Mouse (Mus musculus) forebrain, embryonic 10.5 days (tissue): ENCODE data around the gene E330021D16Rik. TPM values are rescaled to one million over a fixed set of nuclear protein-coding genes. Genes with fewer than 3 reads are reported as not detected.

ENCODE experiments used
- DNase-seq: peaks from one replicate; pipeline ENCODE4 v3.0.0-alpha.2; 2017; ENCODE audit warnings: low spot score; ENCODE audit errors: extremely low spot score
- H3K27ac ChIP-seq: fragments of 300-500 bp; sonication (generic); 2 replicates; pipeline ENCODE4 v1.5.1; 2016; ENCODE audit warnings: mild to moderate bottlenecking
- H3K27me3 ChIP-seq: fragments of 300-500 bp; sonication (generic); 2 replicates; pipeline ENCODE4 v1.6.1; 2016; ENCODE audit warnings: mild to moderate bottlenecking; ENCODE audit not compliant: poor library complexity, severe bottlenecking
- H3K36me3 ChIP-seq: fragments of 300-500 bp; sonication (generic); replicated peaks from 2 replicates; pipeline ENCODE4 v1.6.1; 2016; ENCODE audit warnings: mild to moderate bottlenecking, moderate library complexity
- H3K4me1 ChIP-seq: fragments of 300-500 bp; sonication (generic); 2 replicates; pipeline ENCODE4 v1.6.1; 2016
- H3K4me3 ChIP-seq: fragments of 300-500 bp; sonication (generic); 2 replicates; pipeline ENCODE4 v1.5.1; 2016; ENCODE audit warnings: mild to moderate bottlenecking, moderate library complexity
- H3K9me3 ChIP-seq: fragments of 300-500 bp; sonication (generic); 2 replicates; pipeline ENCODE4 v1.6.1; 2016; ENCODE audit warnings: mild to moderate bottlenecking, moderate library complexity
- WGBS: fragments of 180-500 bp; shearing (Covaris S2); methylation state at CpG from one replicate; pipeline ENCODE4 v1.1.7; 2016; 5-methylcytosine and 5-hydroxymethylcytosine counted together
- polyA plus RNA-seq: library from polyadenylated mRNA; unstranded; fragments of >200 nt; fragmentation: Nextera tagmentation; extraction: Ambion mirVana; gene quantifications from 2 replicates; pipeline ENCODE4 v1.2.1, GENCODE M21; 2016

Gene E330021D16Rik
- polyA plus RNA-seq, 1 experiment from 2014 or later = not detected

- peaks cover 3% of the 10 kb centered on the region; the same call in 1 of the 2 replicates for H3K4me1 ChIP-seq
- H3K4me3 ChIP-seq = no peak overlapping the region
- WGBS = 70% methylated on average over 8 of the region's 8 CpGs
- H3K9me3 ChIP-seq = no peaks in the 10 kb centered on the region
- DNase-seq = no peak
- H3K27ac ChIP-seq = no peak overlapping the region
- no peaks in the 10 kb centered on the region for H3K27me3 ChIP-seq
- no peaks in the 10 kb centered on the region for H3K36me3 ChIP-seq
Measured at GRCm38 (mm10) chr6:136418333-136418848, 3.0 kb upstream of the E330021D16Rik start.

DNA sequence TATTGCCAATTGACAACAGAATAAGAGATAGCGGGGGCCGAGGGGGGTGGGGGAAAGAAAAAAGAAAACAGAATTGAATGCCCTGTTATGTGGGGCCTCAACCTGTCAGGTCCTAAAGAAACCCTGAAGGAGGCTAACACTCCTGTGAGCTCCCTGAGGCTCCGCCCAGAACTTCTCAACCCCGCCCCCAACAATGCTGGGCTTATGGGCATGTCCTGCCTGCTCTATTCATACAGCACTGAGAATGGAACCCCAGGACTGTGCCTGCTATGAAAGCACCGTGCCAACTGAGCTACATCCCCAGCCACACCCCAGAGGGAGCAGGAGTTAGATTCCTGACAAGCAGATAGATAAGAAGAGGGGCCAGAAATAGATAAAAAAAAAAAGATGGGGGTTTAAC, 2.5 kb upstream of the E330021D16Rik start:
- 72% methylated on average over 5 of the region's 5 CpGs for WGBS
- no peak overlapping the region for H3K4me3 ChIP-seq

DNA sequence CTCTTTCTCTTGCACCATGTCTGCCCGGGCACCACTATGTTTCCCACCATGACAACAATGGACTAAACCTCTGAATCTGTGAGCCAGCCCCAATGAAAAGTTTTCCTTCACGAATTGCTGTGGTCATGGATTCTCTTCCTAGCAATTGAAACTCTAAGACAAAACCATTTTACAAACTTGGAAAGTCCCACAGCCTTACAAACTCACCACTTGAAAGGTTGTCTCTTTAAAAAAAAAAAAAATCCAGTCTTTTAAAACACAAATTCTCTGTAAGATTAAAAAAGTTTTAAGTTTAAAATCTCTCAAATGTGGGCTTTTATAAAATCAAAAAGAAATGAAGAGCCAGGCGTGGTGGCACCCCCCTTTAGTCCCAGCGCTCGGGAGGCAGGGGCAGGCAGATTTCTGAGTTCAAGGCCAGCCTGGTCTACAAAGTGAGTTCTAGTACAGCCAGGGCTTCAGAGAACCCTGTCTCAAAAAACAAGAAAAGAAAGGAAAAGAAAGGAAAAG, 1.5 kb downstream of the E330021D16Rik start:
- Histone ChIP-seq H3K9me3 (peaks cover 4% of the 10 kb centered on the region; the same call in 1 of the 2 replicates), H3K4me1 (no peaks in the 10 kb centered on the region), H3K36me3 (no peaks in the 10 kb centered on the region), H3K4me3 (no peak overlapping the region), H3K27me3 (no peaks in the 10 kb centered on the region), H3K27ac (no peak overlapping the region)
- 85% methylated on average over 5 of the region's 5 CpGs for WGBS
- no peak for DNase-seq

More for the DNA sequence above, 2.5 kb upstream of the E330021D16Rik start:
- Histone ChIP-seq H3K27ac (no peak overlapping the region), H3K27me3 (no peaks in the 10 kb centered on the region), H3K4me1 (peaks cover 3% of the 10 kb centered on the region; the same call in 1 of the 2 replicates), H3K36me3 (no peaks in the 10 kb centered on the region), H3K9me3 (peaks cover 4% of the 10 kb centered on the region; the same call in 1 of the 2 replicates)
- DNase-seq = no peak

DNA sequence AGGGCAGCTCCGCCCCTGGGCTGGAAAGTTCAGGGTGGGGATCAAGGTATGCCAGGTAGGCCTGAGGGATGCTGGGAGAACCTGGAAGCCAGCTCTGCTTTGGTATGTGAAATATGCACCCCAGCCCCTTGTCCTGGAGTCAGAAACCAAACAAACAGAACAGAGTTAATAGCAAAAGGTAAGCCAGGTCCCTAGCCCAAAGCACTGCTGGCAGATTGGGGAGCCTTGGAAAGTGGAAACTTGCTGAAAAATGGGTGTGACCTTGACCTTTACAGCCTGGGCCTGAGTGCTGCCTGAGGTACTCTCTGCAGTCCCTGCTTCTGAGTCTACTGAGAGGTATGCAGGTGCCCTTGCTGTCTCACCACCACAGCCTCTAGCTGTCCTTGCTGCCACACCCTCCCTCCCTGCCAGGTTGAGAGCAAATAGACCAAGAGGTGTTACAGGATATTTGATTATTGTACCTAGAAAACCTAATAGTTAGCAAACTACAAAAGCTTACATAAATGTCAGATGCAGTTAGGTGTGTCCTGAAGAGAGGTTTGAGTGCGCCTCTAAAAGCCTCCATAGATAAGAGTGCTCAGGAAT, 7.7 kb downstream of the E330021D16Rik start:
- Histone ChIP-seq H3K27me3 (no peaks in the 10 kb centered on the region), H3K27ac (no peak overlapping the region), H3K36me3 (no peaks in the 10 kb centered on the region), H3K4me3 (no peak overlapping the region), H3K9me3 (no peaks in the 10 kb centered on the region), H3K4me1 (peaks cover 5% of the 10 kb centered on the region)
- 86% methylated on average over 2 of the region's 2 CpGs for WGBS
- DNase-seq = no peak

GRCm38 (mm10) chr6:136396860-136397259, 18.5 kb downstream of the E330021D16Rik start:
- 92% methylated on average over 9 of the region's 9 CpGs for WGBS
- H3K4me3 ChIP-seq = no peak overlapping the region
- no peak for DNase-seq
- H3K4me1 ChIP-seq = no peaks in the 10 kb centered on the region
- no peak overlapping the region for H3K27ac ChIP-seq
- peaks cover 5% of the 10 kb centered on the region; the same call in 1 of the 2 replicates for H3K9me3 ChIP-seq
- no peaks in the 10 kb centered on the region for H3K36me3 ChIP-seq
- no peaks in the 10 kb centered on the region for H3K27me3 ChIP-seq

DNA sequence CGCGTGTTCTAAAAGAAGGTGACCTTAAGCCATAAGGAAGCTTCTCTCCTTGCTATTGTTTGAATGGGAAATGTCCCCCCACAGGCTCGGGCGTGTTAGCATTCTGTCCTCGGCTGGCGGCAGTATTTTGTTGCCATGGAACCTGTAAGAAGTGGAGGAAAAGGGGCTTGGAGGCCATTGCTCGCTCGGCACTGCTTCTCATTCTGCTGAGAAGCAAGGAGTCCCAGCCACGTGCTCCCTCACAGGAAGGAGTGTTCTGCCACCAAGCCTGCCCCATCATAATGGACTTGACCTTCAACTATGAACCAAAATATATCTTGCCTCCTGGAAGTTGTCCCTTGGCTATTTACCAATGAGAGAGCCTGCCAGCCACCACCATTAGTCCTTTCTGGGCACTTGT, 25.1 kb downstream of the E330021D16Rik start:
- Histone ChIP-seq H3K36me3 (no peaks in the 10 kb centered on the region), H3K27ac (no peak overlapping the region), H3K4me1 (no peaks in the 10 kb centered on the region), H3K27me3 (no peaks in the 10 kb centered on the region), H3K4me3 (no peak overlapping the region), H3K9me3 (peaks cover 4% of the 10 kb centered on the region; the same call in 1 of the 2 replicates)
- 62% methylated on average over 9 of the region's 9 CpGs for WGBS
- DNase-seq = no peak

- WGBS = 78% methylated on average over 7 of the region's 7 CpGs
- no peak overlapping the region for H3K4me3 ChIP-seq
- H3K36me3 ChIP-seq = no peaks in the 10 kb centered on the region
- H3K27me3 ChIP-seq = no peaks in the 10 kb centered on the region
- no peak overlapping the region for H3K27ac ChIP-seq
- DNase-seq = no peak
- H3K4me1 ChIP-seq = no peaks in the 10 kb centered on the region
- no peaks in the 10 kb centered on the region for H3K9me3 ChIP-seq
Measured at GRCm38 (mm10) chr6:136385287-136385686, 30.1 kb downstream of the E330021D16Rik start.

GRCm38 (mm10) chr6:136383218-136383617, 32.2 kb downstream of the E330021D16Rik start:
- Histone ChIP-seq H3K36me3 (no peaks in the 10 kb centered on the region), H3K4me1 (no peaks in the 10 kb centered on the region), H3K4me3 (no peak overlapping the region), H3K9me3 (peaks cover 4% of the 10 kb centered on the region; the same call in 1 of the 2 replicates), H3K27me3 (no peaks in the 10 kb centered on the region), H3K27ac (no peak overlapping the region)
- no peak for DNase-seq
- WGBS = 85% methylated on average over 3 of the region's 3 CpGs

DNA sequence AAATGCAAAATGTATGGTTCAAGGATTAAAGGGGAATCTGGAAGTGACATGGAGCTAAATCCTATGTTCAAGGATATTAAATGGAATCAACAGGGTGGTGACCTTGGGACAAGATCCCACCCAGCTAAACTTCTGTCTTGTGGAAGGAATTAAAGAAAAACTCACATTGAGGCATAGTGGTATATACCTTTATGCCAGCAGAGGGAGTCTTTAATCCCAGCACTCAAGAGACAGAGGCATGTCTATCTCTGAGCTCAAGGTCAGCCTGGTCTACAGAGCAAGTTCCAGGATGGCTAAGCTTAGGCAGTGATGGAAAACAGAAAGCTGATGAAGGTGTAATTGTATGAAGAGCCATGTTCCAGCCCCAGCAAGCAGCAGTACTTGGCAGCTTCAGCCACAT, 39.3 kb downstream of the E330021D16Rik start:
- no peak overlapping the region for H3K4me3 ChIP-seq

DNA sequence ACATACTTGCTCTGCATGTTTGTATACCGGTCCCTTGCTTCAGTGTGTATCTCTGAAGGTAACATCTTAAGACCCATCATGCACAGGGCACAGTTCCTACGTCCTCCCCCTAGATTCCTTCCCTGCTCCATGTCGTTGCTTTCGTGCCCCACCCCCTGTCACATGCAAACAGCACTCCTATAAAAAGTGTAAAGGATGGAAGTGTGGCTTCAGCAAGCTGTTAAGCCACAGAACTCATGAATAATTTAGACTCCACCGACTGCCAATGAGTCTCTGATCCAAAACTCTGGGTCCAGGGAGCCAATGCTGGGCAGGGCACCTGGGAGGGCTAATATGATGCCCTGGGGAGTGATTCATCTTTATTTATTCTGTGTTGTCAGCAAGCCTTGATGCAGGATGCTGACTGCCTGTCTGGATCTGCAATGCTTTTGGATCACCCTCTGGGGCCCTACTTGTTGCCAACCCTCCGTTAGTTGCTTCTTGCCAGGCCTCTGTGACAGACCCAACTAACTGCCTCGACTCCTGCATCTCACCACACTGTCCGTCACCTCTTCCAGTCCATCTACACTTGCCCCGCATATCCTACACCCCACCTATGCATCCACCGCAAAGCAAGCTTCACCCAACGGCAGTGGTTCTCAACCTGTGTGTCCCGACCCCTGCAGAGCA, 50.8 kb downstream of the E330021D16Rik start:
- WGBS = 86% methylated on average over 12 of the region's 12 CpGs

More for the DNA sequence above, 39.3 kb downstream of the E330021D16Rik start:
- DNase-seq = no peak
- Histone ChIP-seq H3K9me3 (peaks cover 4% of the 10 kb centered on the region; the same call in 1 of the 2 replicates), H3K4me1 (no peaks in the 10 kb centered on the region), H3K27me3 (no peaks in the 10 kb centered on the region), H3K27ac (no peak overlapping the region), H3K36me3 (no peaks in the 10 kb centered on the region)

GRCm38 (mm10) chr6:136364008-136364407, 51.4 kb downstream of the E330021D16Rik start:
- no peaks in the 10 kb centered on the region for H3K4me1 ChIP-seq
- no peak overlapping the region for H3K4me3 ChIP-seq
- WGBS = 87% methylated on average over 4 of the region's 4 CpGs
- no peaks in the 10 kb centered on the region for H3K36me3 ChIP-seq
- no peaks in the 10 kb centered on the region for H3K9me3 ChIP-seq
- no peak for DNase-seq
- H3K27me3 ChIP-seq = no peaks in the 10 kb centered on the region
- no peak overlapping the region for H3K27ac ChIP-seq

More for the DNA sequence above, 50.8 kb downstream of the E330021D16Rik start:
- H3K27me3 ChIP-seq = no peaks in the 10 kb centered on the region
- H3K27ac ChIP-seq = no peak overlapping the region
- DNase-seq = no peak
- no peaks in the 10 kb centered on the region for H3K36me3 ChIP-seq
- no peaks in the 10 kb centered on the region for H3K4me1 ChIP-seq
- no peaks in the 10 kb centered on the region for H3K9me3 ChIP-seq
- no peak overlapping the region for H3K4me3 ChIP-seq

DNA sequence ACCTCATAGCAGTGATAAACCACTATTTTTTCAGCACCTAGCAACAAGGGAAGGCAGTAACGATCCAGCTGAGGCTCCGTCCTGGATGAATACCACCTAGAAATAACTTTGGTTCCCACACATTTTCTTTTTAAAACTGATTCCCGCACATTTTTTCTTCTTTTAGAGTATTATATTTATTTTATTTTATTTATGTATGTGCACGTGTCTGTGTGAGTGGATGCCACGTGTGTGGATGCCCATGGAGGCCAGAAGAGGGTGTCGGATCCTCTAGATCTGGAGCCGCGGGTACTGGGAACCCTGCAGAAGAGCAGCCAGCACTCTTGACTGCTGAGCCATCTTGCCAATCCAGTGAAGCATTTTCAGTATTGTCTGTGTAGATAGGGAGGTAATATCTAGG, 52.1 kb downstream of the E330021D16Rik start:
- no peak overlapping the region for H3K4me3 ChIP-seq
- no peaks in the 10 kb centered on the region for H3K36me3 ChIP-seq
- H3K4me1 ChIP-seq = no peaks in the 10 kb centered on the region
- 89% methylated on average over 8 of the region's 8 CpGs for WGBS
- no peaks in the 10 kb centered on the region for H3K27me3 ChIP-seq
- H3K9me3 ChIP-seq = no peaks in the 10 kb centered on the region
- no peak overlapping the region for H3K27ac ChIP-seq
- no peak for DNase-seq

DNA sequence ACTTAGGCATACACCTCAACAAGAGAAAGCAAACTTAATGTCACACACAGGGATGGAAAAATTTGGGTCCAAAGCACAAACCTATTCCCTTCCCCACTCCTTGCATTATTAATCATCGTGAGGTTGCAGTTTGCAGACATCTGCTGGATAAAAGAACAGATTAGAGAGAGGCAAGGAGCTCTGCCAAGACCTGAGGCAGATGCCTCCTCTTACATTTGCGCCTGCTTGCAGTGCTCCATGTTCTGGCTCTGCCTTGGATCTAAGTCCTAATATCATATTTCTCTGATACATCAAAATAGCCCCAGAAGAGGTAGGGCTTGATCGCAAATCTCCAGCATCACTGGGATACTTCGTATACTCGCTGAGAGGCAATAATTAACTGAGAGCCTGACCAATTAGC, 56.9 kb downstream of the E330021D16Rik start:
- H3K4me1 ChIP-seq = no peaks in the 10 kb centered on the region
- no peaks in the 10 kb centered on the region for H3K27me3 ChIP-seq
- no peak overlapping the region for H3K4me3 ChIP-seq
- H3K36me3 ChIP-seq = no peaks in the 10 kb centered on the region
- 85% methylated on average over 5 of the region's 5 CpGs for WGBS
- H3K9me3 ChIP-seq = no peaks in the 10 kb centered on the region
- DNase-seq = no peak
- no peak overlapping the region for H3K27ac ChIP-seq
